Mouse (Mus musculus) cerebellum, postnatal 14 days (tissue): ENCODE measurements at regions not wholly inside any gene's neighbourhood (a gene's known extent, or its start where the extent isn't known, plus 50 kb on each side); places are given as distances from the start of the nearest gene placed in this dataset.

Source experiments
- DNase-seq, 2 experiments: peaks; one replicate each; pipeline ENCODE4 v3.0.0; 2021; ENCODE audit warnings: mixed read lengths in 2 of 2

DNA sequence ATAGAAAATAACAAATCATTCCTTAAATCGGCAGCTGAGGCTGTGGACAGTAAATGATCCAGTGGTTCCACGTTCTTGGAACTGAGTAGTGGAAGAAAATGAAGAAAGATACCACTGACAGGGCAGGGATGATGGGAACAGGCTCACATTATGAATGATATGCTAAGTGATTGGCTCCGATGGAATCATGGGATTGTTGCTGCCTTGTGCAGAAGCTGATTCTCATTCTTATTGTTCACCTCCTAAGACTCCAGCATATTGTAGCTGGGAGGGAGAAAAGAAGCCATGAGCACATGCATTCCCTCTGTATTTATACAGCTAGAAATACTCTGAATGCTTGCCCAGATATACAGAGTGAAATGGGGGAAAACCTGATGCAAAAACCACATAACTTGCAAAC is 777.3 kb upstream of the Gm8797 start:
- no peak for DNase-seq

DNA sequence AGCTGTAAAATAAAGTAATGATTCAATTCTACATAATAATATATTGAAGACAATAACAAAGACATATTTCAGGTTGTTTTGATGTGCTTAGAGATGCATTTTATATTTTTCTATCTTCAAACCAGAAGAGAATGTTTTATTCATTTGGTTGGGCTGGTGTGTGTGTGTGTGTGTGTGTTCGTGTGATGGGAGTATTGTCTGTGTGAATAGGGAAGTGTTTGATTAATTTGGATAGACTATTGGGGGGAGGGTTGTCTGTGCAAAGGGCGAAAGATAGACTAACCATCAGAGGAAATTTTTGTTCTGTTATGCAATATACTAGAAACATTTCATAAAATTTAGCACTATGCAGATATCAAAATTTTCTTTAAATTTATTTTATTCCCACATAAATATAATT is 776.8 kb upstream of the Gm8797 start:
- DNase-seq, result no peak

DNA sequence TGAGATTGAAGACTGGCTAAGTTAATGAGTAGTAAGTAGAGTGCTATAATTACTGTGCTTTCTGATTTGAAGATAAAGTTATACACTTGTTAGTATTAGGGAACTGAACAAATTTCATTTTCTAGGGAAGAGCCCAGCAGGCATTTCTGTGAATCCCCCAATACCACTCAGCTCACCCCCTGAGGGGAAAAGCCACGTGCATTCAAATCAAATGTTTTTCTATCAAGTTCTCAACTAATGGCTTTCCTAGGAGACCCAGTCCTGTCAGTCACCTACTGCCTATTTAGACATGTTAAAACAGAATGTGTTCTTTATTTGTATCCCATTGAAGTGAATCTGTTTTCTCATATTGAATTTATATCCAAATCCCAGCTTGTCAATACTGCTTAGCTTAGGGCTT is 775.9 kb upstream of the Gm8797 start:
- no peak for DNase-seq

DNA sequence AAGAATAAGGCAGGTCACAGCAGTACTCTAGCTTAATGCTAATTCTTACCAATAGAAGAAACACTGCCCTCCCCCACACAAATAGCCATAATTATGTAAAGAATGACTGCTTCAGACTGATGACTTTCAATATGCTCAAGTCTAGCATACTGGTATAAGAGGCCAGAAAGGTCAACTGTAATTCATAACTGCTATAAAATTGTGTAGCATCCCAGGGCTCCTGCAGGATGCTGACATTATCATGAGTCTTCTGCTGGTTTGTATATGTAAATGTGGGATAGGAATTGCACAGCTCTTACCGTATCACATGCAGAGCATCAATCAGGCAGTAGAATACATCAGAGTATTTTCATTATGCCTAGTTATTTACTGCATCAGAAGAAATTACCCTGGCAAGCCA is 774.3 kb upstream of the Gm8797 start:
- DNase-seq, result no peak

DNA sequence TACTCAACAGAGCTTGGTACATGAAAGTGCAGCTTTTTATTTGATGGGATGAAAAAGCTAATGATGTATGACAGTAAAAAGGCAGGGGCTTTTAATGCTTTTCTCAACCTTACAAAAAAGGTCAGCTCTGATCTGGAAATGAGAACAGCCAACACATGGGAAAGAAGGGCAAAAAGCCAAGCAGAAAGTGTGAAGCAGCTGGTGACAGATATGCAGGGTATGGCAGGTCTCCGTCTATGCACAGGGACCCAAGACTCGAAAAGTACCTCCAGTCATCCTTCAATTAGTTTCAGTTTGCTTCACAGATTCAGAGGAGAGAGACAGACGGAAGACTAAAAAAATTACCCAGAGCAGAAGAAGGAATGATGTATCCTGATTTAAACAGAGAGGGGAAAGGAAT is 732.9 kb upstream of the Gm8797 start:
- peak; percentile 1 to 3 for DNase-seq
